Mouse (Mus musculus): ENCODE measurements around the gene Vps33b.
"Not testable (repeated sequence)": the region's sequence is repeated elsewhere in the genome, so short reads cannot be mapped to it uniquely, and the experiment has no call there.

Gene Vps33b

GRCm38 (mm10) chr7:80319846-80320496, 50.5 kb downstream of the Vps33b start:
- in situ Hi-C loops (cut with MboI): no loop called here

GRCm38 (mm10) chr7:80323336-80323735, 53.9 kb downstream of the Vps33b start:
- in situ Hi-C loops (cut with MboI): no loop called here

- in situ Hi-C loops (cut with MboI): no loop called here
Measured at GRCm38 (mm10) chr7:80324043-80324815, 54.8 kb downstream of the Vps33b start, which contains the start of gene Rccd1. Gene Rccd1, minus strand, starts transcription at chr7:80324454.

GRCm38 (mm10) chr7:80324816-80325119, 55.3 kb downstream of the Vps33b start:
- in situ Hi-C loops (cut with MboI): not testable (repeated sequence)

- in situ Hi-C loops (cut with MboI): no loop called here
Measured at GRCm38 (mm10) chr7:80325292-80325868, 55.9 kb downstream of the Vps33b start.

- in situ Hi-C loops (cut with MboI): no loop called here
Measured at GRCm38 (mm10) chr7:80326076-80326475, 56.6 kb downstream of the Vps33b start.

GRCm38 (mm10) chr7:80330278-80330677, 60.8 kb downstream of the Vps33b start:
- in situ Hi-C loops (cut with MboI): no loop called here

- in situ Hi-C loops (cut with MboI): no loop called here
Measured at GRCm38 (mm10) chr7:80331433-80331832, 62.0 kb downstream of the Vps33b start.

GRCm38 (mm10) chr7:80334848-80335247, 65.4 kb downstream of the Vps33b start:
- in situ Hi-C loops (cut with MboI): loop anchor here (5.0 kb wide), 1 partner anchor 37 kb away; the partner anchor contains the start of gene Man2a2

GRCm38 (mm10) chr7:80336932-80337331, 67.5 kb downstream of the Vps33b start:
- in situ Hi-C loops (cut with MboI): loop anchor here (5.0 kb wide), 1 partner anchor 35 kb away; the partner anchor contains the start of gene Man2a2

GRCm38 (mm10) chr7:80339371-80339770, 69.9 kb downstream of the Vps33b start:
- in situ Hi-C loops (cut with MboI): loop anchor here (5.0 kb wide), 1 partner anchor 33 kb away; the partner anchor contains the start of gene Man2a2

- in situ Hi-C loops (cut with MboI): loop anchor here (5.0 kb wide), 1 partner anchor 32 kb away; the partner anchor contains the start of gene Man2a2
Measured at GRCm38 (mm10) chr7:80339793-80340628, 70.6 kb downstream of the Vps33b start.

- in situ Hi-C loops (cut with MboI): no loop called here
Measured at GRCm38 (mm10) chr7:80340793-80341192, 71.3 kb downstream of the Vps33b start, which contains the start of gene Unc45a. Gene Unc45a, minus strand, starts transcription at chr7:80341005.
